Mouse (Mus musculus) C2C12 (cell line): ENCODE results near the gene Ccl24.

Source experiments
- CTCF ChIP-seq: IDR thresholded peaks from one replicate; pipeline ENCODE4 v1.5.1; 2011; ENCODE audit not compliant: control insufficient read depth, insufficient read depth, insufficient read length
- MAX ChIP-seq: IDR thresholded peaks from one replicate; pipeline ENCODE4 v1.6.1; 2011; ENCODE audit warnings: mild to moderate bottlenecking, control low read depth

- TF ChIP-seq CTCF = no peak
- no peak for TF ChIP-seq MAX
Measured at GRCm38 (mm10) chr5:135563469-135563868, 9.4 kb downstream of the Ccl24 start, which contains the start of gene Ccl26.
